Mouse (Mus musculus): ENCODE measurements around the gene Psmd8.
"Not testable (repeated sequence)": the region's sequence is repeated elsewhere in the genome, so short reads cannot be mapped to it uniquely, and the experiment has no call there.

The Psmd8 gene

GRCm38 (mm10) chr7:29170066-29170754 lies 10.3 kb downstream of the Psmd8 start, which contains the start of the genes Ggn and Spred3:
TSS of gene Ggn (plus strand) at chr7:29170210.
TSS of gene Spred3 (minus strand) at chr7:29170411.
- peak; percentile 92 for DNase-seq

GRCm38 (mm10) chr7:29169231-29170065 lies 11.1 kb downstream of the Psmd8 start:
- DNase-seq = peak; percentile 93

GRCm38 (mm10) chr7:29168791-29169230 lies 11.7 kb downstream of the Psmd8 start:
- DNase-seq = peak; percentile 44

GRCm38 (mm10) chr7:29168121-29168695 lies 12.3 kb downstream of the Psmd8 start:
- no peak for DNase-seq

GRCm38 (mm10) chr7:29167656-29168055 lies 12.8 kb downstream of the Psmd8 start:
- no peak for DNase-seq

GRCm38 (mm10) chr7:29162750-29163525 lies 17.6 kb downstream of the Psmd8 start:
- DNase-seq = peak; percentile 80

- DNase-seq = no peak
Observed at GRCm38 (mm10) chr7:29162294-29162693, 18.2 kb downstream of the Psmd8 start.

GRCm38 (mm10) chr7:29158264-29158663 lies 22.2 kb downstream of the Psmd8 start:
- DNase-seq = no peak

- peak; percentile 91 for DNase-seq
Observed at GRCm38 (mm10) chr7:29155838-29156782, 24.4 kb downstream of the Psmd8 start, which contains the start of gene Fam98c. TSS of gene Fam98c (minus strand) at chr7:29156234.

GRCm38 (mm10) chr7:29155196-29155837 lies 25.2 kb downstream of the Psmd8 start:
- DNase-seq = peak; percentile 94

GRCm38 (mm10) chr7:29154018-29154720 lies 26.3 kb downstream of the Psmd8 start:
- DNase-seq = no peak

- no peak for DNase-seq
Observed at GRCm38 (mm10) chr7:29151486-29151885, 29.0 kb downstream of the Psmd8 start.

- DNase-seq = no peak
Observed at GRCm38 (mm10) chr7:29148771-29149170, 31.7 kb downstream of the Psmd8 start.

GRCm38 (mm10) chr7:29146625-29147367 lies 33.7 kb downstream of the Psmd8 start:
- no peak for DNase-seq

GRCm38 (mm10) chr7:29144006-29144405 lies 36.5 kb downstream of the Psmd8 start:
- DNase-seq = no peak

GRCm38 (mm10) chr7:29141416-29141815 lies 39.1 kb downstream of the Psmd8 start:
- DNase-seq = no peak

GRCm38 (mm10) chr7:29139237-29139636 lies 41.3 kb downstream of the Psmd8 start:
- not testable (repeated sequence) for DNase-seq

- peak; percentile 39 for DNase-seq
Observed at GRCm38 (mm10) chr7:29137429-29137828, 43.1 kb downstream of the Psmd8 start.

- peak; percentile 68 for DNase-seq
Observed at GRCm38 (mm10) chr7:29134693-29135386, 45.7 kb downstream of the Psmd8 start, which contains the start of gene Rasgrp4. TSS of gene Rasgrp4 (plus strand) at chr7:29134851.
